Mouse (Mus musculus) adipocyte (in vitro differentiated cells): ENCODE results near the gene Ttk.
A peak's percentile ranks its signal among the peaks of the same experiment; 100 is the strongest.

ENCODE experiments used
- DNase-seq: peaks from one replicate; pipeline ENCODE4 v3.0.0-alpha.2; 2016; ENCODE audit warnings: low spot score

Gene Ttk

DNA sequence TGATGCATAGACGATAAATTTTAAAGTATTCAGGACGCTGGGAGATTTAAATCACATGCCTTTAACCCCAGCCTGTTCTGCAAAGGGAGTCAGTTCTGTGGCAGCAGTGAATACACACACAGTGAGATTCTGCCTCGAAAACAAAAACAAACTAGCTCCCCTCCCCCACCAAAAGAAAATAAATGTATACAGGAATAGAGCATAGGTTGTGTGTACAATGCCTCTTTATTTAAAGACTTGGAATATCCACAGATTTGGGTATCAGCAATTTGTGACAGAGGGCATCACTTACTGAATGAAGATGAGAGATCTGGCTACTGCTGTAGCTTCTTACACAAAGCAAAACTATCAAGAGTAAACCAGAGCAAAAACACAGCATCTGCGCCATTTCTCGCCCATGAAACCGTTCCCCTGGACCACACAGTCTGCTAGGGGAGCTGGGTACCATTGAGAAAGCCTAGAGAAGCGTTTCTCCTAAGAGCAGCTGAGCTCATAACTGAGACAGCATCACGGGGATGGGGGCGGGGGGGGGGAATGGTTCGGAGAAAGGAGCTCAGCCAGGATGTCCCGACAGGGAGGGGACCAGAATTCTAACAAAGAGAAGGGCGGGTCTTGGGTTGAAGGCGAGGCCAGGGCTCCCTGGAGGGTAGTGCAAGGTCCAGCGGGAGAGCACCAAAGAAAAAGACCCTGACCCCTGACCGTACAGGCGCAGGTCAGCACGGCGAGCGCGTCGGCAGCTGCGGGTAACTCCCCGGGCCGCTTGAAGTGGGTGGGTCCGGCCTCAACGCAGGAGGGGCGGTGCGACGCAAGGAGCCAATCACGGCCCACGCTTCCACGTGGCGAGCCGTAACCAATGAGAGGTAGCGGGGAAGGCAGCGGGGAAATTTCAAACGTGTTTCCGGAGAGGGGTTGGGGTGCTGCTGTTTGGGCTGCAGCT is at the start of gene Ttk:
Gene Ttk (plus strand): TSS at position 879 of the 937 bp plus-strand sequence.
- peak; percentile 88 for DNase-seq

DNA sequence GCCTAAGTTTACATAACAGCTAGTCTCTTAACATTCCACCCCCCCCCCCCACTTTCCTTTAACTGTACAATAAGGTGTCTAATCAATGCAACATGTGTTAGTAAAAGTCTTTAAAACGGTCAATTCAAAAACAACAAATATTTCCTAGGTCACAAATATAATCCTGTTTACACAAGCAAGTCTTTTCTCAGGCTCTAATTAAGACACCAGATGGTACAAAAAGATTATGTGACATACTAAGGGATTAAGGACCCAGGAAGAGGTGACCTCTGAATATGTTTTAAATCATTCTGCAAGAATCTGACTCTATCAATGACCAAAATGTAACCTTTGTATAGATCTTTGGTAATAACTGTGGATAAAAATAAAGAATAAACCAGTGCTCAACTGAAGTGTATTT is 49.0 kb upstream of the Ttk start:
- DNase-seq, result no peak

DNA sequence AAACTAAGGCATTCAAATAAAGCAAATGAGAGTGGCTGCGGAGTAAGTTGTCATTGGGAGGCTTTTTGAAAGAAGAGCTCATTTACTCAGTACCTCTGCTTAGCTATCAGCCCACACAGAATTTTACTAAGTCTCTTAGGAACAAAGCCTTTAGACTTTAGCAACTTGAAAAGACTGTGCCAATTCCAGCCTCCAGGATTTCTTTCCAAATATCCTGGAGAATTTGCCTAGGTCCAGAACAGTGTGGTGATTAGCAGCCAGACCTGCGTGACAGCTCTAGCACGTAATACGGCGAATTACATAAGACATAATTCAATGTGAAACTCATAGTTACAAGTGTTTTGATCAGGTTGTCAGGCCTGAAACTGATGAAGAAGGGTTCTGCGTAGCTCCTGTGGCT is 45.2 kb upstream of the Ttk start:
- DNase-seq, result no peak

DNA sequence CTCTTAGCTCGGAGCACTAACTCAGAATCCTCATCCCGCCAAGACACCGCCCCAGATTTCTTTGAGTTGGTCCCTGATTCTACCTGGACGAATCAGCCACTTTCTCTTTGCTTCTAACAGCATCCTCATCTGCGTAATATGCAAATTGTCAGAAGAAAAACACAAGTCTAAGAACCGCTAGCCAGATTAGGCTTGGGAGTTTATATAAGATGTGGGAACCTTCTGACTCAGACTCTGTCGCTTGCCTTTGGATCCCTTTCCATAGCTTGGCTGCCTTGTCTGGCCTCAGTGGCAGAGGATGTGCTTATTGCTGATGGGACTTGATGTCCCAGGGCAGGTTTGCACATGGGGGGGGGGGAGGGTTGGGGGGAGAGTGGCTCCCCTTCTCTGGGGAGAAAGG is 37.6 kb upstream of the Ttk start:
- DNase-seq, result no peak

DNA sequence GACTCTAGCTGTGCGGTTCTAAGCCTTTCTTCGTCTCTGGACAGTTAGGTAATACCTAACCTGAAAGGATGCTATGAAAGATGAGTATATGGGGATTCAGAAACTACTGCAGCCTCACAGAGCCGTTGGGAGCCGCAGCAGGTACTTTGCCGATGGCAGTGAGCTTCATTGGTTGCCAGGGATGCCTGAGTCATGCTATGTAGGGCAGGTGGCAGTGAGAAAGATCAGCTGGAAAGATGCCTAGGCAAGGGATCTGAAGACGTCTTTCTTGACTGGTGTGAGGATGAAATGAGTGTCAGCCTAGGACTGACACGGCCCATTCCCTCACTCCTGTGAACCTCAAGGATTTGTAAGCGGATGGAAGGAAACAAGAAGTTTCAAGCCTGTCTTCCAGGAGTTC is 36.6 kb upstream of the Ttk start:
- DNase-seq, result no peak

DNA sequence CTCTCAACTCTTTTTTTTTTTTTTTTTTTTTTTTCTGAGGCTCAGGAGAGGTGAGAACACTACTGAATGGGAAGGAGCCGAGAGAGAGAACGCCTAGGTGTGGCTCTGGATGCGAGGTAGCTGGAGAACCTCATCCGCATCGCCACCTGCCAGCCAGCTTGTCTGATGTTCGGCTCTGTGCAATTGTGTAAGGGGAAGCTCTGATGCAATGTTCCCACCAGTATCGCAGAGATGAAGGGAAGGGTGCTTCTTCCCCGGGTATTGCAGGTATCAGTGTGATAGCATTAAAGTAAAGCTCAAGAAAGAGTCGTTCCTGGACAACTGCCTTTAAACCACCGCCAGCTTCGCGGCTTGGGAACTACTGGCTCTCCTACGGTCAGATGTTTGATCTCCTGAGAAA is 30.1 kb upstream of the Ttk start:
- DNase-seq, result no peak

DNA sequence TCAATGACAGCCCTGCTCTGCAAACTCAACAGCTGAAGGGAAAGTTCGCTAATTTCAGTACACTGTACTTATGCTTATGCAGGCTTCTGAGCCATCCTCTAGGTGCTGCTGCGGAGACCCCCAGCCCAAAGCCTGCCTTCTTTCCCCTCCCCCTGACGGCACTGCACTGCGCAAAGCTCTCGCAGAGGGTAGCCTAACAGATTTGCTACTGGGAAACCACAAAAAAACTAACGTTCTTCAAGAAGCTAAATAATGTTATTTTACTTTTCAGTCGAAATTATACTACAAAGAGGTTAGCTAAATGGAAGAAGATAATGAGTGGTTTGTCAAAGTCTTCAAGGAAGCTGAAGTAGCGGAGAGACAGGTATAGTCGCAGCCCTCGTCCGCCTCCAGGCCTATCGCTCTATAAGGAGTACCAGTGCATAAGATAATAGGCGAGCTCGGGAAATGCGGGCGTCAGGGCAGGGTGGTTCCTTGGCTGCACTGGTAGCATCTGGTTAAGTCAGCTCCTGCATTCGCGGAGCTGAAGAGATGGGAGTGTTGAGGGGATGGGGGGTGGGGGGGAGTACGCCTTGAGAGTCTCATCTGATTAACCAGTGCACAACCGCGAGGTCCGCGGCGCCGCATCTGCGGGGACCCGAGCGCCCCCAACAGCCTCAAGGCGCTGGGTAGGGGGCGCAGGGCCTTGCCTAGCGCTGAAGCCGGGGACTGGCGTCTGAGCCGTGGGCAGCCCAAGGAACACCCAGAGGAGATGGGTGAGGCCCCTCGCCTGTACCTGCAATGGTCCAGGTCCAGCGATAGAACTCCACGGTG is 29.1 kb upstream of the Ttk start:
- no peak for DNase-seq

DNA sequence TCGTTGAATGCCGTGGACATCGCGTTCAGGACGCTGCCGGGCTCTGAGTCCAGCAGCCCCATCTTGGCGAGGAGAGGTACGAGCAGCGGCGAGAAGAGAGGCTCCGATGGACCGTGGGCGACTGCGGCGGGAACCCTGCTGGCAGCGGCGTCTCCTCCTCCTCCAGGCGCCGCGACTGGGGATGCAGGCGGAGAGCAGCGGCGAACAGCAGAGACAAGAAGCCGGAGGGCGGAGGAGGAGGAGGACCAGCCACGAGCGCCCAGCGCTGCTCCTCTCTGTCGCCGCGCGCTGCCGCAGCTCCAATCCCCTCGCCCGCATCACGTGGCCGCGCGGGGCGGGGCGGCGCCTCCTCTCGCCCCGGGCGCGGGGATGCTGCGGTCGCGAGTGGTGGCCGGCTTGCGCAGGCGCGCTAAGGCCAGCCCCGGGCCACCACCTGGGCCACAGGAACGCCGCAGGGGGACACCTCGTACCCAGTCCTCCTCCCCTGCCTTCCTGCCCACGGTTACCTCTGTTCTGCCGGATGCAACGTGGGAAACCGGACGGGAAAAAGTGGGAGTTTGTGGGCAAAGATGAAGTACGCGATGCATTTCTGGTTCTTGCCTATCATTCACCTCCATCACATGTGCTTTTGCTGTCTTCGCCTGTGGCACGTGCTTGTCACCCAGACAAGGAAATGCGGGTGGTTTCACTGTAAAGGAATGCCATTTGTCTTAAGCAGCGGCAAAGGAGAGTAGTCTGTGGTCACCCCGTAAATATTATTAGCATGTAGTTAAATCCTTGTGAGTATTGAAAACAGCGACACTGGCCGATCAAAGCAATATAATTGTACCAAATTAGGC is 28.3 kb upstream of the Ttk start, which contains the start of gene Elovl4:
Gene Elovl4 (minus strand): TSS at position 301 of the 839 bp plus-strand sequence.
- DNase-seq, result no peak

DNA sequence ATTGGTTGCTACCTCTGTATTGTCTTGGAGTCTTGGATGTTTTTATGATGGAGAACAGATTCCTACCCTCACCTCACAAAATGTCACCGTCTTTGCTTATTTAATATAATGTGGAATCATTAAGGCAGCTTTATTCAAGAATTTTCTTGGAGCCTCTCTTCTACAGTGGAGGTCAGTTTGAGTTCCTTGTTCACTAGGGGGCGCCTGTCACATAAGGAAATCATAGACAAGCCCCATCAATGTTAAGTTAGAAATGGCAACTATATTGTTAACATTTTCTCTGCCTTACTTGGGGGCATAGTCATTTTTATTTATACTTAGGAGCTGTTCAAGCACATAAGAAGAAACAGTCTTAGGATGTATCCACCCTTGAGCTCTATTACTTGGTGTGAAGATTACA is 26.9 kb upstream of the Ttk start:
- DNase-seq, result peak; percentile 76

DNA sequence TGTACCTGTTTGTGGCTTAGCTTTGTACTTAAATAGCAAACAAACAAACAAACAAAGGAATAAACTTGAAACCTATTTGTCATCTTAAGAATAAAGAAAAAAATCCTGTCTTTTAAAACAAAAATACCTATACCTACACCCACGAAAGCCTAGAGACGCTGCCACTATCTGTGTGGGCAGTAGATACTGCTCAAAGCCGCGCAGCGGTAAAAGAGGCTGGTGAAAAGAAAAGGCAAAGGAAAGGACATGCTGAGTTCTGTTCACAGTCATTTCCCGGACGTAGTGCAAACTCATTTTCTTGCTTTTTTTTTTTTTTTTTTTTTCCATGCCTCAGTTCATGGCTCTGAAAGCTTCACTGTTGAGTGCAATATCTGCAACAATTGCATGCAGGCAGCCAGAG is 15.3 kb upstream of the Ttk start:
- DNase-seq, result no peak

DNA sequence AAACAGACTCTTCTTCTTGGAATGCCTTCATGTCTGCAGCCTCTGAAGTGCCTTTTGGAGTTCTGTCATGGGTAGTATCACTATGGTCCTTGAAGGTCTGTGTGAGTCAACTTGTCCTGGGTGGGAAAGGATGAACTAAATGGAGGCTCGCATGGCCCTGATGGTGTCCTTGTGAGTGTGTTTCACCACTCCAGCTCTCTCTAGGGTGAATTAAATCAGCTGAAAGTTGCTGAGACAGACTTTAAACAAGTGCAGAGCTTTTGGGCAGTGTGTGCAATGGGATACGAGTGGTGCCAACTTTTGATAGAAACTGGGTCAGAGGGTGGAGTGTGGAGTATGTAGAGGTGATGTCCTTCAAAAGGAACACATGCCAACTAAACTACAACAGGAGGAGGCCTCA is 13.5 kb upstream of the Ttk start:
- no peak for DNase-seq

DNA sequence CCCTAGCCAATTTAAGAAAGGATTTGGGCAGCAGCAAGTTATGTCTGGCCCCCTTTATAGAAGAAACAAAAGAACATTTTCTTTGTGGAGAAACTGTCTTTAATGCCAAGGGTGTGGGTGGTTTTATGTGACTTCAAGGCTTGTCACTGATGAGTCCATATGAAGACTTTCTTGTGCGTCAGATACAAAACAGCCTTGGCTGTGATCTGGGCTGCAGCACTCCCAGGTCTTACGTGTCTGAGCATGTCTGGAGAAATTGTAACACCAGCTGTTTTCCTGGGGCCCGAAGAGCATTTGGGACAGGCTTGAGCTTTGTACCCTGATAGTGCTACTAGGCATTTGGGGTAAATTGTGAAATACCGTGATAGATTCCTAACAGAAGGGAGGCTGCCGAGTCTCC is 11.6 kb upstream of the Ttk start:
- no peak for DNase-seq

DNA sequence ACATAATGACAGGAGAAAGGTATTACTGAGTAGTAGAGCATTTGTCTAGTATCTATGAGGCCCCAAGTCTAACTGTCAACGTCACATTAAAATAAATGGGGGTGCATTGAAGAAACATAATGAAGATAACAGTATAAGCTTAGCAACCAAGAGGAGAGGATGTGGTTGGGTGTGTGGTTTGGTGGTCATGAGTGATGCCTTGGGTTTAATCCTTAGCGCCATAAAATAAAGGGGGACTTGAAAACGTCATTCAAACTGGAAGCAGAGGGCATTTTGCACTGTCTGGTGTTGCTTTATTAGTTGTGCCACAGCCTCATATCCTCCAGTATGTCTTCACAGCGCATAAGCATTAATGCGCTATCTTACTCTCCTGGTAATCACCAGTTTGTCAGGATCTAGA is 4.6 kb upstream of the Ttk start:
- no peak for DNase-seq

DNA sequence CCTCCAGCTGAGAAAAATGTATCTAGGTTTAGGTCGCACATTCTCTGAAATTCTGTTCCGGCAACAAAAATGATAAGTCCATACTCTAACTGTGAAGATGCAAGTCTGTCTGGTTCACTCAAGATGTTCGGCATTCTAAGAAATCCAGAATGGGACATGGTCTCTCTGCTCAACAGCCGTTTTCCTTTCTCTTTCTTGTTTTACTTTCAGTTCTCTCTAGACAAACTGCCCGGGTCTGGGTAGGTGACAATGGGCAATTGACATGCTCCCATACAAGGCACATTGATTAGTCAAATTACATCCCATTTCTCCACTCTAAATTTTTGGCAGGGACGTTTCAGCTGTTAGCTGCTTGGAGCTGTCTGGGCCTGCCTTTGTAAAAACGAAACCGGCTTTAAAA is 3.3 kb upstream of the Ttk start:
- DNase-seq, result no peak

DNA sequence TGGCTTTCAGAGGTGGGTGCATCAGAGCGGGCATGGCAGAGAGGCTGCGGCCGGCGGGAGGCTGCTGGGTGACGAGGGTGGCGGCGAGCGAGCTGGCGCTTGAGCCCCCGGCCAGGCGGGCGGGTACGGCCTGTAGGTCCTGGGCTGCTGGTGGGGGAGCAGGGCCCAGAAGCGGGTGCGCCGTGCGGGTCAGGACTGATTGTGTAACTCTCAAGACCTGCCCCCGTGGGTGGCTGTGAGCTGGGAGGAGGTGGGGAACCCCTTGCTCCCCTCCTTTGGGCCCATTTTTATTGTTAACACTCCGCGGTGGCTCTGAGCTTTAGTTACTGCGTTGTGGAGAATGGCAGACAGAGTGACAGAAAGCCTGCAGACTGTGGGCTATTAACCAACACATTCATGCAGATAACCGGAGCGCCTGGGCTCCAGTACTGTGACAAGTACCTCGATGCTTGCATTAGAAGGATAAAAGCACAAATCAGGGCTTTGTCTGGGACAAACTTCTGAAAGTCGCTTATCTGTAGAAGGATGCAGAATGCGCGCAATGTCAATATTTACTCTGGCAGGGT is 342 bp downstream of the Ttk start:
- DNase-seq, result no peak

DNA sequence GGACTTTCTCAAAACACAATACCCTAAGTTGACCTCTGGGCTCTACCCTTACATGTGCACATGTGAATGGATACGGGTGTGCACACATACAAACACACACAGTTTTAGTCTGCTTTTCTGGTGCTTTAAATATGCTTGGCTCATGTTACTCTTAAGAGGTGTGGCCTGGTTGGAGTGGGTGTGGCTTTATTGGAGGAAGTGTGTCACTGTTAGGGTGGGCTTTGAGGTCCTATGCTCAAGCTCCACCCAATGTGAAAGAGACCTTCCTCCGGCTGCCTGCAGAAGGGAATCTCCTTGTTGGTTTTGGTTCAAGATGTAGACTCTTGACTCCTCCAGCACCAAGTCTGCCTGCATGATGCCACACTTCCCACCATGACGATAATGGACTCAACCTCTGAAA is 18.0 kb downstream of the Ttk start:
- DNase-seq, result no peak

DNA sequence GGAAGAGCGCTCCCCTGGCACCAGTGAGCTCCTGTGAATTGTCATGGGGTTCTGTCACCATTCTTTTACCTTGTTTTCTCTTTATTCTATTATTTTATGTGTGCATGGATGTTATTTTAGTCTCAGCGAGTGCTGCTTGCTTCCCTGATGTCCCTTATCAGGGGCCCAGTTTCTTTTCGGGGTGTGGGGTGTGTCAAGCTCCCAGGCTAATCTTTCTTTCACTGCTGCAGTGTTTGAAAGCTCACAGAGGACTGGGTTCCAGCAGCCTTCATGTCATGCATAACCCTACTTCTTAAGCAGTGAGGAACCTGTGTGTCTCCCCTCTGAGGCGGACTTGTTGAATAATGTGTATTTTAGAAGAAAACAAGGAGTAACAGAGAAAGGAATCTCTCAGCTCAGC is 30.7 kb downstream of the Ttk start:
- no peak for DNase-seq

DNA sequence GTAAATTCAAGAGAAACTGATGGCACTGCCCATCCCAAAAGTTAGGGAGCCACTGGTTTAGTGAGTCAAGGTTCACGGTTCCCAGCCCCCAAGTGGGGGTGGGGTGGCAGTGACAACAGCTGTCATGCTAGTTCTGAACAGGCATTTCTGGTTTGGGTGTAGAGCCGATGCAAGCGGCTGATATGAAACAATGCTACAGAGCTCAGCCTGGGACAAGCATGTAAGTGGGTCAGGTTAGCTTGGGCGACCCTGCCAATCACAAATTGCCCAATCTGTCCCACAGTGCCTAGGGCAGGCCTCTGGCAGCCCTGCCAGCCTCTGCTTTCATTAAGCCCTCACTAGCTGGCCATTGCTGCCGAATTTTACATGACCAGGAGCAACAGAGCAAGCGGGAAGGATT is 47.7 kb downstream of the Ttk start:
- DNase-seq, result peak; percentile 83

DNA sequence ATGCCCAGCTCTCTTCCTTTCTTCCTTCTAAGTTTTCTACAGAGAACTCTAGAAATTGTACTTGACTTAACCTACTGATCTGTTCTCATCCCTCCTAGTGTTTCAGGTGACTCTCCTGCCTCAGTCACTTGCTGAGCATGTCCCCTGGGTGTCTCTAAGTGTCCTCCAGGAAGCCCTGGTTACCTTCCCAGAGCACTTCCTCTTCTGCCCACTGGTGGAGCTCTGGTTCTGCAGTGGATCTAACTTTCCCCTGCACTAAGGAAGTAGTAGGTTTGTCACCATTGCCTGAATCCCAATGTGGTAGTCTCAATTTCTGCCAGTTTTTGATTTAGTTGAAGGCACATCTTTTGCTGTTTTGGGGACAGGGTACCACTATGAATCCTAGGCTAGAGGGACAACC is 51.7 kb downstream of the Ttk start:
- DNase-seq, result peak; percentile 11

DNA sequence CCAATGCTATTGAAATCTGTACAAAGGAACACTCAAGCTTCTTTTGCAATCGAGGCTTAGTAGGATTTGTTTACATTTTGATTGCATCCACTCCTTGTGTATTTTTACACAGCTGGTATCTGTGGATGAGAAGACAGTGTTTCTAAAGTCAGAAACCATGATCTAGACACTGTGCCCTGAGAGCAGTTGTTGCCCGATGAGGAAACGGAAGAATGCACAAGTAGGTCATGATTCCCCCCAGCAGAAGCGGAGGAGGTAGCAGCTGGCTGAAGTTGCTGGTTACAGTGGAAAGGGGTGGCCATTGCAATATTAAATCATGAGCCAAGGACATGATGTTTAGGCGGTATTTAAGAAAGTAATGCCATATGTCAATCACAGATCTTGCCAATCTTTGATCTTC is 53.7 kb downstream of the Ttk start:
- DNase-seq, result peak; percentile 23

DNA sequence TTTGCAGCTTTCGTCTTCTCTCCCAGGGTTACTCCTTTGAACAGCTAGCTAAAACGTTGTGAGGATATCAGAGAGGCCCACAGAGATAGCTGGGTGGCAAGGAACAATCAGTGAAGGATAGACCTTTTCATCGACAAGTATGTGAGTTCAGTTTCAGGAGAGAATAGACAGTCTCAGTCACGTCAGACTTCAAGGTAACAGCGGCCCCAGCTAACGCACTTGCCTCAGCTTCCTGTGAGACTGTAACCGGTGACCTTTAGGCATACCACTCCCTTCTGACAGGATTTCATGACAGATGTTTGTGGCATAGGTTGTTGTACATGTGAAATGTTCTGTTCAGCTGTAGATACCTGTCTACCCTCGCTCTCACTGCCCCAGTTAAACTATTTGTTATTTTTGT is 58.6 kb downstream of the Ttk start:
- DNase-seq, result no peak

DNA sequence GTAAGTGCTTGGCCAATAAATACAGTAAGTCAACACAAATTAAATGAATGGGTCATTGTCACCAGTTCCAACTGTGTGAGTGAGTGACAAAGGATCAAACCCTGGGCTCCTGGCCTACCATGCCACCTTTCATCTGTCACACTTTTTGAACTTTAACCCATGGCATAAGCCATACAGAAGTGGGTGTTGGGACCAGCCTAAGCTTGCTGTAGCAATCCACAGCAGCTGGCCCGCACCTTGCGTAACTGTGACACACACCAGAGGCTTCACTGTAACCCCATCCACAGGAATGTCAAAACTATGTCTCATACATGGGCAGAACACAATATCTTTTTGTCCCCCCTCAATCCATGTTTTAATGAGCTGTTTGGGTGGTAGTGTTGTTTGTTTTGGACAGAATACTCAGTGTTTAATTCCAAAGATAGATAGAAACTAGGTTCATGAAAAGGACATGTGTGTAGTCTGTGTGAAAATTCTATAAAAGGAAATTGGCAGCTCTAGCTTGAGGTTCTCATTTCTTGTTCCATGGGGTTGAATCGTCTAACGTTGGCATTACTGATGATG is 59.4 kb downstream of the Ttk start:
- DNase-seq, result peak; percentile 26
